Mouse (Mus musculus): ENCODE measurements at regions not wholly inside any gene's neighbourhood (a gene's known extent, or its start where the extent isn't known, plus 50 kb on each side); places are given as distances from the start of the nearest gene placed in this dataset.

DNA sequence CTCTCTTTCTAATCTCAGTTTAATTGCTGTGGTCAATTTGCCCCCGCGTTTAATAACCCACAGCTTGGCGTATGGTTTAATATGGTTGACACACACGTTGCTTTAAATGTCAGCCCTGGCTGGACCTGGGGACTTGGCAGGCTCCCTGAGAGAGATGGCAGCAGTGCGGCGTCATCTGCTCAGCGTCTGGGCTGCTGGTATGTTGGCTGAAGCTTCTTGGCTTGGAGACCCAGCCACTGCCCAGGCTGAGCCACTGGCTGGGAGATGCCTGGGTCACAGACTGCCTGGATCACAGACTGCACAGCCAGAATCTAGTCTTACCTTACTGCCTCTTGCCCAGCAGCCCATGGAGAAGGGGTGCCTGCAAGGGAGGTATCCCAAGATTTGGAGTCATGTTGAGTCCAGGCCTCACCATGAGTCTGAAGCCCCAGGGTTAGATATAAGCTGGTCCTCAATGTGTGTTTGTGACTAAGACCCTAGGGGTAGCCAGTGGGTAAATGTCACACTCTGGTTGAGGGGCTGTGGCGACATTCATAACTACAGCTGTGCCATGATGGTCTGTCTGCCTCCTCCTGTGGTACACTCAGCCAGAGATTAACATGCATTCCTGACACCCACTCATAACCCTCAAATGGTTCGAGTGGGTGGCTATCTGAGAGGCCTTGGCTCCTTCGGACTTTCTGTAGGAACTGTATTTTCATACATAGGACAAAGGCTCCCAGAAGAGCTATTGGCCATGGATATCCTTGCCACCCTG is 99.8 kb upstream of the Irx3 start:
- H3K4me1 ChIP-seq (ENCODE audit: insufficient read depth, low read depth, low read length): no peaks in the 10 kb centered on the region
- H3K27me3 ChIP-seq (ENCODE audit: insufficient read depth, low read length): no peaks in the 10 kb centered on the region
- DNase-seq (ENCODE audit: low spot score) (no peak), ATAC-seq (ENCODE audit: extremely low read depth, insufficient number of reproducible peaks, low FRiP score, poor library complexity, severe bottlenecking) (no peak)
- H3K4me3 ChIP-seq (ENCODE audit: low read depth, low read length): no peak overlapping the region
- H3K36me3 ChIP-seq (replicated peaks): no peaks in the 10 kb centered on the region
- TF ChIP-seq POLR2AphosphoS5 (IDR thresholded peaks at IDR 0.05; ENCODE audit: insufficient replicate concordance, low read depth, low read length) (no peak), CTCF (IDR thresholded peaks at IDR 0.05; ENCODE audit: low read depth, low read length) (no peak), GATA2 (IDR thresholded peaks at IDR 0.05; ENCODE audit: borderline replicate concordance, low read depth, low read length) (no peak), TAL1 (conservative IDR thresholded peaks at IDR 0.05; ENCODE audit: low read depth, low read length) (no peak), GATA1 (IDR thresholded peaks at IDR 0.05; ENCODE audit: borderline replicate concordance, low read length) (no peak)
- peaks cover 66% of the 10 kb centered on the region for H3K9me3 ChIP-seq (replicated peaks)

DNA sequence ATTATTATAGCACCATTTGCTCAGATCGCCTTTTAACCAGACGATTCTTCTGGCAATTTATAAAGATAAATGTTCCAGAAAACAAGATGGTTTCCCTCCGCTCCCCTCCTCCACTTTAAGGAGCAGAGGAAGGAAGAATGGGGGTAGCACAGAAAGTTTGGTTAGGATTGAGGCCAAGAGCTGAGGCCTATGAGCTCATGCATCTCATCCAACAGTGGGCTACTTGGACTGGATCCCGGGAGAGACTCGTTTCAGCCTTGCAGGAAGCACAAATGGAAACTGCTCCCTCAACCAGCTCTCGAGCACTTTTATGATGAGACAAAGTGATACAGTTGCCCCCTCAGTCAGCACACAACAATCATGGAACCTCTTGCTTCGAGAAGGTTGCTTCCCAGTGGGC is 97.9 kb upstream of the Irx3 start:
- Histone ChIP-seq H3K4me3 (ENCODE audit: low read depth, low read length) (no peak overlapping the region), H3K4me1 (ENCODE audit: insufficient read depth, low read depth, low read length) (no peaks in the 10 kb centered on the region), H3K27me3 (ENCODE audit: insufficient read depth, low read length) (no peaks in the 10 kb centered on the region), H3K9me3 (replicated peaks) (peaks cover 60% of the 10 kb centered on the region), H3K36me3 (replicated peaks) (no peaks in the 10 kb centered on the region)
- no peak for ATAC-seq (ENCODE audit: extremely low read depth, insufficient number of reproducible peaks, low FRiP score, poor library complexity, severe bottlenecking)
- no peak for TF ChIP-seq GATA2 (IDR thresholded peaks at IDR 0.05; ENCODE audit: borderline replicate concordance, low read depth, low read length)
- no peak for TF ChIP-seq GATA1 (IDR thresholded peaks at IDR 0.05; ENCODE audit: borderline replicate concordance, low read length)
- TF ChIP-seq TAL1 (conservative IDR thresholded peaks at IDR 0.05; ENCODE audit: low read depth, low read length): no peak
- TF ChIP-seq POLR2AphosphoS5 (IDR thresholded peaks at IDR 0.05; ENCODE audit: insufficient replicate concordance, low read depth, low read length): no peak
- DNase-seq (ENCODE audit: low spot score): no peak

DNA sequence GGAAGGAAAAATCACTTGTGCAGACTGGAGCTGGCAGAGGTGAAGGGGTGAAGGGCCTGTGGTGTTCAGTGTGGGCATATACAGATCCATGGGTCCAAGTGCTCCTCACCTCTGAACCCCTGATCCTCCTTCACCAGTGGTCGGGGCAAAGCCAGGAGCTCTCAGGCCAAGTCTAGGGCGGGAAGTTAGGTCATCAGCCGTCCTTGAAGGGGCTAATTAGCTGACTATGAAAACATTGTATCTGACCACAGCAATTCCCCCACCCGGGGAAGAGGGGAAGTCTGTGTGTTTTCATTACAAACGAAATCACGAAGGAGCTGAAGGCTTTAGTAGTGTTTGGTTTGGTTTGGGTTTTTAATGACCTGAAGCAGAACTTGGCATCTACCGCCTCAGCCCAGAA is 95.5 kb upstream of the Irx3 start:
- peaks cover 61% of the 10 kb centered on the region for H3K9me3 ChIP-seq (replicated peaks)
- no peak for ATAC-seq (ENCODE audit: extremely low read depth, insufficient number of reproducible peaks, low FRiP score, poor library complexity, severe bottlenecking)
- no peak for TF ChIP-seq GATA2 (IDR thresholded peaks at IDR 0.05; ENCODE audit: borderline replicate concordance, low read depth, low read length)
- no peak for TF ChIP-seq TAL1 (conservative IDR thresholded peaks at IDR 0.05; ENCODE audit: low read depth, low read length)
- no peak for TF ChIP-seq CTCF (IDR thresholded peaks at IDR 0.05; ENCODE audit: low read depth, low read length)
- TF ChIP-seq GATA1 (IDR thresholded peaks at IDR 0.05; ENCODE audit: borderline replicate concordance, low read length): no peak
- no peak for TF ChIP-seq POLR2AphosphoS5 (IDR thresholded peaks at IDR 0.05; ENCODE audit: insufficient replicate concordance, low read depth, low read length)

DNA sequence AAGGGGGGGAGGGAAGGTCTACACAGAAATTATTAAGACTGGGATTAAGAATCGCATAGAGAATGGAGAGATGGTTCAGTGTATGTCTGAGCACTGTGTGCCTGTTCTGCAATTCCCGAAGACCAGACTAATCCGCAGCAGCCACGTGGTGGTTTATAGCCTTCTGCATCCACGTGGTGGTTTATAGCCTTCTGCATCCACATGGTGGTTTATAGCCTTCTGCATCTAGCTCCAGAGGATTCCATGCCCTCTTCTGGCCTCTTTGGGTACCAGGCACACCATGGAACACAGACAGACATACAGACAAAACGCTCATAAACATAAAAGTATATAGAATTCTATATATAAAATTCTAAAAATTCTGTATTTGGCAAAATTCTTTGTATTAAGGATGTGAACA is 94.1 kb upstream of the Irx3 start:
- no peak for TF ChIP-seq GATA2 (IDR thresholded peaks at IDR 0.05; ENCODE audit: borderline replicate concordance, low read depth, low read length)
- no peak for TF ChIP-seq TAL1 (conservative IDR thresholded peaks at IDR 0.05; ENCODE audit: low read depth, low read length)
- TF ChIP-seq CTCF (IDR thresholded peaks at IDR 0.05; ENCODE audit: low read depth, low read length): no peak
- no peak for TF ChIP-seq POLR2AphosphoS5 (IDR thresholded peaks at IDR 0.05; ENCODE audit: insufficient replicate concordance, low read depth, low read length)
- TF ChIP-seq GATA1 (IDR thresholded peaks at IDR 0.05; ENCODE audit: borderline replicate concordance, low read length): no peak
- peaks cover 58% of the 10 kb centered on the region for H3K9me3 ChIP-seq (replicated peaks)
- ATAC-seq (ENCODE audit: extremely low read depth, insufficient number of reproducible peaks, low FRiP score, poor library complexity, severe bottlenecking): no peak

More for the DNA sequence above, 95.5 kb upstream of the Irx3 start:
- no peaks in the 10 kb centered on the region for H3K27me3 ChIP-seq (ENCODE audit: insufficient read depth, low read length)
- no peaks in the 10 kb centered on the region for H3K36me3 ChIP-seq (replicated peaks)
- no peaks in the 10 kb centered on the region for H3K4me1 ChIP-seq (ENCODE audit: insufficient read depth, low read depth, low read length)
- no peak overlapping the region for H3K4me3 ChIP-seq (ENCODE audit: low read depth, low read length)
- DNase-seq (ENCODE audit: low spot score): no peak

DNA sequence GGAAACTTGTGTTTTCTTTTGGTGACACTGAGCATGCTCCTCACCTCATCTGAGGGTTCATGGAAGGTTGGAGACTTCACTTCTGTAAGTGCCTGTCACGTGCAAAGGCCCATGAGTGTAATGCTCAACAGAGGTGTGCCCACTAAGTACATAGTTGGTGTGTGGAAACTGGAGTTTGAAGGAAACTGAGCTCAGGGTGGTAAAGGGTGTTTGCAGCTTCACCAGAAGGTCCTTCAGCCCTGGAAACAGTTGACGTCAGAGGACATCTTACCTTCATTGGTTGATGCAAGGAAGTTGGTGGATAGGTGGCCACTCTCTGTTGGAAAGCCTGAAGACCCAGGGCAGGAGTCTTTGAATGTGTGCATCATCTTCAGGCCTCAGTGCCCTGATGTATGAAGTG is 83.0 kb upstream of the Irx3 start:
- DNase-seq (ENCODE audit: low spot score) (no peak), ATAC-seq (ENCODE audit: extremely low read depth, insufficient number of reproducible peaks, low FRiP score, poor library complexity, severe bottlenecking) (no peak)
- Histone ChIP-seq H3K27me3 (ENCODE audit: insufficient read depth, low read length) (no peaks in the 10 kb centered on the region), H3K4me1 (ENCODE audit: insufficient read depth, low read depth, low read length) (no peaks in the 10 kb centered on the region), H3K36me3 (replicated peaks) (no peaks in the 10 kb centered on the region), H3K4me3 (ENCODE audit: low read depth, low read length) (no peak overlapping the region), H3K9me3 (replicated peaks) (peaks cover 62% of the 10 kb centered on the region)
- no peak for TF ChIP-seq GATA1 (IDR thresholded peaks at IDR 0.05; ENCODE audit: borderline replicate concordance, low read length)
- no peak for TF ChIP-seq TAL1 (conservative IDR thresholded peaks at IDR 0.05; ENCODE audit: low read depth, low read length)
- TF ChIP-seq POLR2AphosphoS5 (IDR thresholded peaks at IDR 0.05; ENCODE audit: insufficient replicate concordance, low read depth, low read length): no peak
- no peak for TF ChIP-seq GATA2 (IDR thresholded peaks at IDR 0.05; ENCODE audit: borderline replicate concordance, low read depth, low read length)
- TF ChIP-seq CTCF (IDR thresholded peaks at IDR 0.05; ENCODE audit: low read depth, low read length): no peak

More for the DNA sequence above, 94.1 kb upstream of the Irx3 start:
- DNase-seq (ENCODE audit: low spot score): no peak
- Histone ChIP-seq H3K4me3 (ENCODE audit: low read depth, low read length) (no peak overlapping the region), H3K36me3 (replicated peaks) (no peaks in the 10 kb centered on the region), H3K4me1 (ENCODE audit: insufficient read depth, low read depth, low read length) (no peaks in the 10 kb centered on the region), H3K27me3 (ENCODE audit: insufficient read depth, low read length) (no peaks in the 10 kb centered on the region)

DNA sequence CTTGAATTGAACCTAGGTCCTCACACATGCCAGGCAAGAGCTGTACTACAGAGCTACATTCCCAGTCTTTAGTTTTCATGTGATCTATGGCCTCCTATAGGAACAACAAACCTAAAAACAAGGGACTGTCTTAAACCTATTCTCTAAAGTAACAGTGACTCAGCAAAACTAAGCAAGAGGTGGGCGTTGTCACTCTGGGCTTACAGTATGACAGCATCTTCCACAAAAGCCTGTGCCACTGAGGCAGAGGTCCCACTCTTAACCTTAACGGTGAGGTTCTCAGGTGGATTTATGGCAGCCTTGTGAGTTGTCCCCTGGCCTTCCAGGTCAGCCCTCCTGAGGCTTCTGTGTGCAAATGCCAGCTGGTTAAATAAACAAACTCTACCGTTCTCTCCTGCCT is 82.5 kb upstream of the Irx3 start:
- no peak for TF ChIP-seq TAL1 (conservative IDR thresholded peaks at IDR 0.05; ENCODE audit: low read depth, low read length)
- no peak for TF ChIP-seq GATA1 (IDR thresholded peaks at IDR 0.05; ENCODE audit: borderline replicate concordance, low read length)
- no peak for TF ChIP-seq CTCF (IDR thresholded peaks at IDR 0.05; ENCODE audit: low read depth, low read length)
- no peak for TF ChIP-seq GATA2 (IDR thresholded peaks at IDR 0.05; ENCODE audit: borderline replicate concordance, low read depth, low read length)
- TF ChIP-seq POLR2AphosphoS5 (IDR thresholded peaks at IDR 0.05; ENCODE audit: insufficient replicate concordance, low read depth, low read length): no peak
- Histone ChIP-seq H3K36me3 (replicated peaks) (no peaks in the 10 kb centered on the region), H3K4me1 (ENCODE audit: insufficient read depth, low read depth, low read length) (no peaks in the 10 kb centered on the region), H3K9me3 (replicated peaks) (peaks cover 63% of the 10 kb centered on the region), H3K4me3 (ENCODE audit: low read depth, low read length) (no peak overlapping the region), H3K27me3 (ENCODE audit: insufficient read depth, low read length) (no peaks in the 10 kb centered on the region)
- ATAC-seq (ENCODE audit: extremely low read depth, insufficient number of reproducible peaks, low FRiP score, poor library complexity, severe bottlenecking): no peak
- no peak for DNase-seq (ENCODE audit: low spot score)
